Mouse (Mus musculus) lung, adult 2 months (tissue): ENCODE data around the gene Syt6.

Experiments
- CTCF ChIP-seq: fragments of 200-500 bp; IDR thresholded peaks from 2 replicates; pipeline ENCODE4 v1.5.1; 2011; ENCODE audit warnings: mild to moderate bottlenecking, low read length, control low read depth; ENCODE audit not compliant: insufficient read depth
- POLR2A ChIP-seq: fragments of 200-500 bp; IDR thresholded peaks from 2 replicates; pipeline ENCODE4 v1.6.1; 2011; ENCODE audit warnings: low read depth, mild to moderate bottlenecking, control low read depth, low read length, borderline replicate concordance; ENCODE audit errors: extremely low read depth

DNA sequence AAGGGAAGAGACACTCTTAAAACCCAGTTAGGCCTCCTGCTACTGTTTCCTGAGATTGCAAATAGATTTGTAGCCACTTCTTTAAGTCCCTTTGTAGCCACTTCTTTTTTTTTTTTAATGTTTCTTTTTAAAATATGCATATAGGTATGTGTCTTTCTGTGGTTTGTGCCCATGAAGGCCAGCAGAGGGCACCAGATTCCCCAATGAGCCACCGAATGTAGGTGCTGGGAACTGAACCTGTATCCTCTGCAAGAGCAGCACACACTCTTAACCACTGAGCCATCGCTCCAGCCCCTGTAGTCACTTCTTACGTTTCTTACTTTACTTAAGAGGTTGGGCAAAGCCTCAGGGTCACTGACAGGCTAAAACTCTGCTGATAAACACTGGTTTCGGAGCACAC is 51.5 kb downstream of the Syt6 start:
- TF ChIP-seq POLR2A (no peak), CTCF (no peak)
